Mouse (Mus musculus): ENCODE measurements at regions not wholly inside any gene's neighbourhood (a gene's known extent, or its start where the extent isn't known, plus 50 kb on each side); places are given as distances from the start of the nearest gene placed in this dataset.

GRCm38 (mm10) chr14:58854871-58855270 lies 287.8 kb downstream of the 1700129C05Rik start:
- no peak for ATAC-seq (replicated peaks; ENCODE audit: low read depth, poor library complexity, severe bottlenecking)

- ATAC-seq (replicated peaks; ENCODE audit: low read depth, poor library complexity, severe bottlenecking), result no peak
Observed at GRCm38 (mm10) chr14:58844565-58844964, 298.1 kb downstream of the 1700129C05Rik start.

DNA sequence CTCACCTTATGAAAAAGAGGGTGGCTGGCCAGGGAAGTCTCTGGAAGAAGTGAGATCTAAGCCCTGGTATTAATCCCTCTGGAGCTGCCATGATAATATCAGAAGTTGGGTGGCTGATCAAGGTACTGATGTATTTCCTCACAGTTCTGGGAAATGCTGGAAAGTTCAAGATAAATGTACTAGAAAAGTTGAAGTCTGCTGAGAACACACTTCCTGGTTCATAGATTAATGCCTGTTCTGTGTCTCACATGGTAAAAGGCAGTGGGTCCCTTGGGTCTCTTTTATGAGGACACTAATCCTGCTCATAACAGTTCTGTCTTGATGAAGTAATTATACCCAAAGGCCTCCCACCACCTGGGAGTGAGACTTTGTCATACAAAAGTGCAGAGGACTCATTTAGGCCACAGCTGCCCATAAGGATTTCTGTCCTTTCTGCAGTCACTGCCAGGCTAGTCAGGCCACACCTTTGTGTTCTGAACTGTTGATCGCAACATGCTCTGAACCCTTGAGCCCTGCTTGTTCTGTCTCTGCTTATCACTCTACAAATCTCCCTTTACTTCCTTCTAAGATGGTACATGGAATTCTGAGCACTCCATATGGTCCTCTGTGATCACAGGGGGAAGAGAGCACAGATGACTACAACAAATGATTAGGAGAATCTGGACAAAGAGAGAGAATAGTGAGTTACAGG lies 300.4 kb downstream of the 1700129C05Rik start:
- ATAC-seq (replicated peaks; ENCODE audit: low read depth, poor library complexity, severe bottlenecking), result no peak

DNA sequence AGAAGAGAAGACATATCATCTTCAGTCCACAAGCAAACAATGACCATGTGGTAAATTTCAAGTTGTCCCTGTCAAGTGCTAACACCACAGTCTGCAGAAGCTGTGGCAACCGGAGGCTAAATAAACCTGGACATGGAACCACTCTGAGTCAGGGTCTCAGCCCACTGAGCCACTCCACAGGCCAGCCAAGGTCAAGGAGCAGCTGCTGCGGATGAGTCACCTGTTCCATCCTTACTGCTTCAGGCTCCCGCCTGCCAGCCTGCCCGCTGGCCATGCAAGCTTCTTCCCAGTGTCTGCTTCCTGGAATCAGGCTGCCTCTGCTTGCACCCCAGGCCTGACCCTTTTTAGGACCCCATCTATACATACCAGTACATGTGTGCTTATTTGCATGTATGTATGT lies 319.8 kb downstream of the 1700129C05Rik start:
- ATAC-seq (replicated peaks; ENCODE audit: low read depth, poor library complexity, severe bottlenecking), result no peak

- no peak for ATAC-seq (replicated peaks; ENCODE audit: low read depth, poor library complexity, severe bottlenecking)
Observed at GRCm38 (mm10) chr14:58817961-58818504, 324.7 kb downstream of the 1700129C05Rik start.

DNA sequence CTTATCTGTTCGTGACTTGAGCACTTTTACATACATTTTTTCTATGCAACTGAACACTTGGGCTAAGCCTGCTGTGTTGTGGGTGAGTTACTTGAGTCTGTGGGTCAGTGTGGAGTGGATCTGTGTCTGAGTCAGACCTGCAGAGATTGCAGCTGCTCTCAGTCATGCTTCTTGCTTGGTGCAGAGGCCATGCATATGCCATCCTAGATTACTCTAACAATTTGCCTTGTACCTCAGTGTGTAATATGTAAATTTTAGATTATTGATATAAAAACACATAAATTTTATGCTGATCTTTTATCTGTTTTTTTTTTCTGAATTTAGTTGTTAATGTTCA lies 326.2 kb downstream of the 1700129C05Rik start:
- ATAC-seq (replicated peaks; ENCODE audit: low read depth, poor library complexity, severe bottlenecking), result no peak

DNA sequence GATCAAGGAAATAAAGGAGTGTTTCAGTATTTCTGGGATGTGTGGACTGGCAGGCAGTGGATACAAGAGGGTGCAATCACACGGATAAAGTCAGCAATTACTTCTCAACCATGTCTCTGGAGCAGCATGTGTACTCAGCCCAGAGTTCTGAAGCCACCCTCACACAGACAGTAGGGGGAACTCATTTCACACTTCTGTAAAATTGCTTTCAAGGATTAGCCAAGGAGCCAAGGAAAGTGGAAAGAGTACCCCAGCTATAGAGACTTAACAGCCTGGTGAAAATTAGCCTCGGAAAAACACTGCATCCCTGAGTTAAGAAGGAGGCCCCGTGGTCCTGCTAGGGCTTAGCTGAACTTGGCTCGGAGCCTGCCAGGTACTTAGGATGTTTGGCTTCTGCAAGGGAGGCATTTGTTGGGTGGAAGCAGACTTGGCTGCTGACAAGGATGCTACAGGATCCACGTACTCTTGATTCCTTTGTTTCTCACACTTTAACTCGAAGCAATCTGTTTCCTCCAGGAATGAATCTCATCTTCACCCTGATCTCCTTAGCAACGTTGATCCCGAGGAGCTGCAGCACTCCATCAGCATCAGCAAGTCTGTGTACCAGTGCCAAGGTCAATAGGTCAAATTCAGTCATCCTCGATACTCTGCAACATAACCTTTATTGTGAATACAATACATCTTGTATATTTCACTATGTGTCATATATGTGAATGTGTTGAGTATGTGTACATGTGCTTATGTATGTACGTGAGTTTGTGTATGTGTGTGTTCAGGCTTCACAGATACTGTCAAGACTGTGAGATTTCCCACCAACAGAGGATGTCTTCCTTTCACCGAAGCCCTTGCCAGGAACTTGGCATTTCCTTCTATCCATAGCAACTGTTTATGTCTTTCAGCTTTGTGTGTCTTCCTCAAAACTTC lies 326.8 kb downstream of the 1700129C05Rik start:
- ATAC-seq (replicated peaks; ENCODE audit: low read depth, poor library complexity, severe bottlenecking), result no peak

- no peak for ATAC-seq (replicated peaks; ENCODE audit: low read depth, poor library complexity, severe bottlenecking)
Observed at GRCm38 (mm10) chr14:58812585-58812984, 330.1 kb downstream of the 1700129C05Rik start.

GRCm38 (mm10) chr14:58801402-58801861 lies 341.3 kb downstream of the 1700129C05Rik start:
- no peak for ATAC-seq (replicated peaks; ENCODE audit: low read depth, poor library complexity, severe bottlenecking)

- no peak for ATAC-seq (replicated peaks; ENCODE audit: low read depth, poor library complexity, severe bottlenecking)
Observed at GRCm38 (mm10) chr14:58788190-58788945, 354.3 kb downstream of the 1700129C05Rik start.

DNA sequence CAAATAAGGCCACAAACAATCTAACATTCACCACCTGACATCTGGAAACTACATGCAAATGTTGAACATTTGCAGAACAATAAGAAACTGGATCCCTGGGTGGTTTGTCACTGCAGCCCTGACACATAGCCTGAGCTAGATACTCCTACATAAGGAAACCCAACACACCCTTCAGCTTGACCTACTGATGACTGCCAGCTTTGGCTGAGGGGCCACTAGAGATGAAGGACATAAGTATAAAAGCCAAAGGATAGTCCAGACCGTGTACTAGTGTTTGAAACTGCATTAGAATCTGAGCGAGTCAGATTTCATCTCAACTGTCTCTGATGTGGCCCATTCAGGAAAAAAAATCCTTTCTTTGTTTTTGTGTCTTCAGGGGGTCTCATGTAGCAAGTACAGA lies 355.1 kb downstream of the 1700129C05Rik start:
- no peak for ATAC-seq (replicated peaks; ENCODE audit: low read depth, poor library complexity, severe bottlenecking)

DNA sequence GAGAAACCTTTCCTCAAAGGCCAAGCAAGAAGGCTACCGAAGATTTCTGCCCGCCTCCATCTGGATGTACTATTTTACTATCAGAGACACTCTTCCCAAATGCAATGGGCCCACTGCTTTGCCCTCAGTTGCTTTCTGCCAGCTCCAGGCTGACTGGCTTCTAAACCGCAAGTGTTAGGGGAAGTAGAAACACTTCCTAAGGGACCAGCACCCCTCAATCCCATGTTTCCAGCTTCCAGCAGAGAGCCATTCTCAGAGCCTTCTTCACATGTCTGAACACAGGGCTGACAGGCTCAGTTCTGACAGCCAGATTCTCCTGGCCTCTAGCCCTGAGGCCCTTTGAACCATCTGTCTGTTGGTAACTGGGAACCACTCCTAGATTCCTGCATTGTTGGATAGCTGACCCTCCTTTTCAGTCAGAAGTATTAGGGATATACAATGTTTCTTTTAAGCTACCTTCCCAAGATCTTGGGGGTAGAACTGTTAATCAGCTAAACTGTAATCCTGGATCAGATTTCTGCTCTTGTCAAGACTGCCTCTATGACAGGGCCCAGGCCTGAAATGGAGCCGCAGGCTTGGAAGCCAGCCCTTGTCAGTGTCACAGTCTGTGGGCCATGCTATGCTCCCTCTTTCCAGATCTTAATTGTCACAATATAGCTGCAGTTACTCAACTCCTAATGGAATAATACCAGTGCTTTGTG lies 355.8 kb downstream of the 1700129C05Rik start:
- no peak for ATAC-seq (replicated peaks; ENCODE audit: low read depth, poor library complexity, severe bottlenecking)

- ATAC-seq (replicated peaks; ENCODE audit: low read depth, poor library complexity, severe bottlenecking), result no peak
Observed at GRCm38 (mm10) chr14:58783201-58783600, 359.5 kb downstream of the 1700129C05Rik start.

DNA sequence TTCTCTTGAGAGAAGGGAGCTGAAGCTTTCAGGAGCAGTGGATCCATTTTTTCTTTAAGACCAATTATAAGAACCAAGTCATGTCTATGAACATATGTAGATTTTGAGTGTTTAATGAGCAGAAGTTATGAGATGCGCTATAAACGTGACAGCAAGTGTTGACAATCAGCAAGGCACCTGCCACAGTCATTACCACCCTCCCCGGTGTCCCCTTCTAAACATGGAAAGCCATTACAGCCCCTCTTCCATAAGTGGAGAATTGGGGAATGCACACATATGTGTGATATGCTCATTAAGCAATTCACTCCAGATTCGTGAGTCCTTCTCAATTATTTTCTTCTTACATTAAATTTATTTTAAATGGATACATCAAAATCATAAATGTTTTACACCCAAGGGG lies 362.4 kb downstream of the 1700129C05Rik start:
- no peak for ATAC-seq (replicated peaks; ENCODE audit: low read depth, poor library complexity, severe bottlenecking)

- no peak for ATAC-seq (replicated peaks; ENCODE audit: low read depth, poor library complexity, severe bottlenecking)
Observed at GRCm38 (mm10) chr14:58778675-58779074, 364.0 kb downstream of the 1700129C05Rik start.

DNA sequence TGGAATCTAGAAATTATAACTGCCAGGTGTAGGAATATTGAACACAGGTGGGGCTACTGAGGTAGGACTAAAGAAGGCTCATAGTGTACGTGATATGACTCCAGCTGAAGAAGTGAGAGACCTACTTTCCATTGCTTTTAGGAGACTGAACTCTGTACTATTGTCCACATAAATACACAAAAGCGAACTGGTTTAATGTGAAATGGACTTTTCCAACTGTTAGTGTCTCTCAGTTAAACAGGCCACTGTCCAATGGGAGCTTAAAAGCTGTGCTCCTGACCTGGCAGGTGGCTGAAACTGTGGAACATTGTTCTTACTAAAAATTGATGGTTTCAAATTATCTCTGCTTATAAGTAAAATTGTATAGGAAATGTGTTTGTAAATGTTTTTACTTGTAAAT lies 381.4 kb downstream of the 1700129C05Rik start:
- no peak for ATAC-seq (replicated peaks; ENCODE audit: low read depth, poor library complexity, severe bottlenecking)

- ATAC-seq (replicated peaks; ENCODE audit: low read depth, poor library complexity, severe bottlenecking), result no peak
Observed at GRCm38 (mm10) chr14:58759759-58760158, 382.9 kb downstream of the 1700129C05Rik start.

DNA sequence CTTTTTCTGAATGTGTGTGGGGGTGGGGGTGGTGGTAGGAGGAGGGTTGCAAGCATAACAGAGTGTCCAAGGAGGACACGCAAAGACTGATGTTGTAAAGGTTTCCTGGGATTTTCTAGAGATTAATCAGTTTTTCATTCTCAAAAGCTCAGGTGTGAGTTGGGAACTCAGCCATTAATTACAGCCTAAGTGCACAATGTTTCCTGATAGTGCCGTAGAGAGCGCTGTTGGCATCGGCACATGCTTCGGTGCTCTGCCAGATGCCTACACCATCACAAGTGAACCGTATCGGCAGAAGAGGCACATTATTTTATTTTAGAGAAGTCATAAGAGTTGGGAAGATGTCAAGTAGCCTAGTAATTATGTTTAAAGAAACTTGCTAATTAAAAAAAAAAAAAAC lies 388.9 kb downstream of the 1700129C05Rik start:
- no peak for ATAC-seq (replicated peaks; ENCODE audit: low read depth, poor library complexity, severe bottlenecking)

GRCm38 (mm10) chr14:58753136-58753535 lies 389.6 kb downstream of the 1700129C05Rik start:
- ATAC-seq (replicated peaks; ENCODE audit: low read depth, poor library complexity, severe bottlenecking), result no peak

GRCm38 (mm10) chr14:58726418-58726817 lies 416.3 kb downstream of the 1700129C05Rik start:
- ATAC-seq (replicated peaks; ENCODE audit: low read depth, poor library complexity, severe bottlenecking), result no peak
